Mouse (Mus musculus) neural tube, embryonic 11.5 days (tissue): ENCODE measurements around the gene Calm3. TPM values are rescaled to one million over a fixed set of nuclear protein-coding genes. Genes with fewer than 3 reads are reported as not detected.

Experiments
- ATAC-seq: fragments of 200-750 bp; cut with Nextera tagmentation; 2 replicates; pipeline ENCODE4 v1.8.0; 2017; ENCODE audit warnings: moderate number of reproducible peaks, mild to moderate bottlenecking, moderate TSS enrichment, moderate library complexity; ENCODE audit not compliant: insufficient read depth, low FRiP score, low TSS enrichment
- DNase-seq: peaks from one replicate; pipeline ENCODE4 v3.0.0-alpha.2; 2015; ENCODE audit warnings: low spot score
- H3K27ac ChIP-seq: fragments of 300-500 bp; sonication (generic); 2 replicates; pipeline ENCODE4 v1.5.1; 2014; ENCODE audit warnings: low read depth, mild to moderate bottlenecking, low read length
- H3K27me3 ChIP-seq: fragments of 300-500 bp; sonication (generic); 2 replicates; pipeline ENCODE4 v1.6.1; 2014; ENCODE audit warnings: mild to moderate bottlenecking, low read length, mixed read lengths; ENCODE audit not compliant: control insufficient read depth, insufficient read depth
- H3K36me3 ChIP-seq: fragments of 300-500 bp; sonication (generic); 2 replicates; pipeline ENCODE4 v1.6.1; 2014; ENCODE audit warnings: mild to moderate bottlenecking, low read length, moderate library complexity, mixed read lengths; ENCODE audit not compliant: control insufficient read depth, insufficient read depth
- H3K4me1 ChIP-seq: fragments of 300-500 bp; sonication (generic); 2 replicates; pipeline ENCODE4 v1.6.1; 2014; ENCODE audit warnings: low read length, mixed read lengths; ENCODE audit not compliant: control insufficient read depth, insufficient read depth
- H3K4me2 ChIP-seq: fragments of 300-500 bp; sonication (generic); 2 replicates; pipeline ENCODE4 v1.6.1; 2014; ENCODE audit warnings: low read depth, mild to moderate bottlenecking, moderate library complexity
- H3K4me3 ChIP-seq: fragments of 300-500 bp; sonication (generic); 2 replicates; pipeline ENCODE4 v1.5.1; 2014; ENCODE audit warnings: low read depth, low read length
- H3K9ac ChIP-seq: fragments of 300-500 bp; sonication (generic); 2 replicates; pipeline ENCODE4 v1.6.1; 2014; ENCODE audit warnings: mild to moderate bottlenecking, low read length
- H3K9me3 ChIP-seq: fragments of 300-500 bp; sonication (generic); 2 replicates; pipeline ENCODE4 v1.6.1; 2016; ENCODE audit warnings: low read length; ENCODE audit not compliant: control insufficient read depth
- WGBS: fragments of 180-500 bp; shearing (Covaris S2); extraction: QIAGEN DNeasy Blood & Tissue Kit; methylation state at CpG from one replicate; pipeline ENCODE4 v1.1.7; 2014; 5-methylcytosine and 5-hydroxymethylcytosine counted together
- polyA plus RNA-seq: library from polyadenylated mRNA; unstranded; fragments of >200 nt; fragmentation: Nextera tagmentation; extraction: Ambion mirVana; gene quantifications from 2 replicates; pipeline ENCODE4 v1.2.1, GENCODE M21; 2014

Calm3 gene
- polyA plus RNA-seq, 1 experiment from 2014 or later = 263 TPM

GRCm38 (mm10) chr7:16930850-16931249 is 6.9 kb upstream of the Calm3 start:
- H3K4me2 ChIP-seq = no peak overlapping the region
- no peaks in the 10 kb centered on the region for H3K36me3 ChIP-seq
- no peaks in the 10 kb centered on the region for H3K9me3 ChIP-seq
- H3K4me1 ChIP-seq = no peaks in the 10 kb centered on the region
- DNase-seq (peak; percentile 67), ATAC-seq (peak; percentile 20; the same call in 1 of the 2 replicates)
- 7% methylated on average over 1 of the region's 1 CpGs for WGBS
- no peaks in the 10 kb centered on the region for H3K27me3 ChIP-seq
- H3K27ac ChIP-seq = no peak overlapping the region
- no peak overlapping the region for H3K9ac ChIP-seq
- H3K4me3 ChIP-seq = no peak overlapping the region

GRCm38 (mm10) chr7:16928341-16928740 is 4.4 kb upstream of the Calm3 start:
- Histone ChIP-seq H3K27ac (no peak overlapping the region), H3K4me3 (no peak overlapping the region), H3K36me3 (no peaks in the 10 kb centered on the region), H3K9me3 (no peaks in the 10 kb centered on the region), H3K4me2 (no peak overlapping the region), H3K27me3 (no peaks in the 10 kb centered on the region), H3K9ac (no peak overlapping the region), H3K4me1 (no peaks in the 10 kb centered on the region)
- ATAC-seq = no peak
- no peak for DNase-seq
- 59% methylated on average over 2 of the region's 2 CpGs for WGBS

- Histone ChIP-seq H3K4me3 (peak overlapping the region; percentile 89), H3K4me1 (peaks cover 22% of the 10 kb centered on the region), H3K27ac (peak overlapping the region; percentile 90), H3K27me3 (no peaks in the 10 kb centered on the region), H3K9me3 (no peaks in the 10 kb centered on the region), H3K36me3 (peaks cover 3% of the 10 kb centered on the region; the same call in 1 of the 2 replicates), H3K9ac (peak overlapping the region; percentile 91), H3K4me2 (peak overlapping the region; percentile 90)
- DNase-seq (no peak), ATAC-seq (peak; percentile 65)
- WGBS = under 1% methylated on average over 54 of the region's 57 CpGs
These were observed 454 bp downstream of the Calm3 start for GRCm38 (mm10) chr7:16923283-16924036.

GRCm38 (mm10) chr7:16922360-16922973 is 1.4 kb downstream of the Calm3 start:
- Histone ChIP-seq H3K9ac (peak overlapping the region; percentile 91), H3K9me3 (no peaks in the 10 kb centered on the region), H3K27me3 (no peaks in the 10 kb centered on the region), H3K4me3 (peak overlapping the region; percentile 89), H3K27ac (no peak overlapping the region), H3K36me3 (peaks cover 9% of the 10 kb centered on the region; the same call in 1 of the 2 replicates), H3K4me2 (peak overlapping the region; percentile 90), H3K4me1 (peaks cover 22% of the 10 kb centered on the region)
- DNase-seq (no peak), ATAC-seq (no peak)
- 55% methylated on average over 10 of the region's 10 CpGs for WGBS

- Histone ChIP-seq H3K27me3 (no peaks in the 10 kb centered on the region), H3K4me2 (peak overlapping the region; percentile 90), H3K9ac (peak overlapping the region; percentile 91), H3K36me3 (peaks cover 14% of the 10 kb centered on the region), H3K4me3 (peak overlapping the region; percentile 89), H3K9me3 (no peaks in the 10 kb centered on the region), H3K4me1 (peaks cover 22% of the 10 kb centered on the region), H3K27ac (peak overlapping the region; percentile 78)
- DNase-seq (no peak), ATAC-seq (no peak)
- 60% methylated on average over 6 of the region's 6 CpGs for WGBS
These were observed 2.0 kb downstream of the Calm3 start for GRCm38 (mm10) chr7:16921881-16922335.

GRCm38 (mm10) chr7:16920818-16921791 is 2.8 kb downstream of the Calm3 start:
- 48% methylated on average over 21 of the region's 21 CpGs for WGBS
- DNase-seq (no peak), ATAC-seq (no peak)
- peak overlapping the region; percentile 90 for H3K4me2 ChIP-seq
- peaks cover 19% of the 10 kb centered on the region for H3K36me3 ChIP-seq
- H3K27ac ChIP-seq = peak overlapping the region; percentile 78
- no peaks in the 10 kb centered on the region for H3K27me3 ChIP-seq
- peaks cover 22% of the 10 kb centered on the region for H3K4me1 ChIP-seq
- H3K9me3 ChIP-seq = no peaks in the 10 kb centered on the region
- peak overlapping the region; percentile 47 for H3K9ac ChIP-seq
- H3K4me3 ChIP-seq = peak overlapping the region; percentile 89

- Histone ChIP-seq H3K9me3 (no peaks in the 10 kb centered on the region), H3K4me3 (no peak overlapping the region), H3K9ac (no peak overlapping the region), H3K36me3 (peaks cover 24% of the 10 kb centered on the region), H3K27ac (no peak overlapping the region), H3K4me1 (peaks cover 22% of the 10 kb centered on the region), H3K27me3 (no peaks in the 10 kb centered on the region), H3K4me2 (no peak overlapping the region)
- no peak for DNase-seq
- 88% methylated on average over 7 of the region's 7 CpGs for WGBS
- no peak for ATAC-seq
These were observed 3.7 kb downstream of the Calm3 start for GRCm38 (mm10) chr7:16920150-16920579.

GRCm38 (mm10) chr7:16919395-16920149 is 4.3 kb downstream of the Calm3 start:
- H3K4me3 ChIP-seq = no peak overlapping the region
- H3K4me2 ChIP-seq = no peak overlapping the region
- ATAC-seq = no peak
- no peaks in the 10 kb centered on the region for H3K9me3 ChIP-seq
- H3K27ac ChIP-seq = no peak overlapping the region
- peaks cover 28% of the 10 kb centered on the region for H3K36me3 ChIP-seq
- DNase-seq = no peak
- no peaks in the 10 kb centered on the region for H3K27me3 ChIP-seq
- 93% methylated on average over 13 of the region's 13 CpGs for WGBS
- H3K9ac ChIP-seq = no peak overlapping the region
- peaks cover 22% of the 10 kb centered on the region for H3K4me1 ChIP-seq
